Mouse (Mus musculus): ENCODE results near the gene Gm7682.
"Not testable (repeated sequence)": the region's sequence is repeated elsewhere in the genome, so short reads cannot be mapped to it uniquely, and the experiment has no call there.

Gm7682 gene

GRCm38 (mm10) chr5:94445484-94445883 lies at the start of gene Gm7682:
Gene Gm7682, plus strand, starts transcription at chr5:94445784.
- DNase-seq (ENCODE audit: extremely low read depth, low read depth, low spot score), result not testable (repeated sequence)

Data from fat pad, adult 2 months (tissue).